16 mouse cellular contexts compared by ENCODE assay signal in genomic region chr4:41575914-41576313, GRCm38 (mm10). TPM values are rescaled to one million over a fixed set of nuclear protein-coding genes. Genes with fewer than 3 reads are reported as not detected.
DNase-seq lines count a peak whose midpoint lies in the region; ATAC-seq and TF ChIP-seq lines count a peak whose summit lies in the region.
"Had no signal": no experiment of that assay in that cellular context is flagged by ENCODE, and none has a peak within 500 bp of the region (broad histone marks: within the 10 kb centered on the region; RNA-seq: fewer than 3 reads in every experiment).

No protein-coding gene starts in this region.

- H3K36me3 ChIP-seq in hindbrain, embryonic 16.5 days (ENCODE audit: control insufficient read depth, insufficient read depth, low read length), result no peaks in the 10 kb centered on the region
- no peaks in the 10 kb centered on the region for H3K36me3 ChIP-seq in hindbrain, embryonic 14.5 days (replicated peaks; ENCODE audit: control insufficient read depth, insufficient read depth)
- H3K36me3 ChIP-seq in hindbrain, postnatal 0 days (ENCODE audit: insufficient read depth, low read length), result no peaks in the 10 kb centered on the region
- H3K36me3 ChIP-seq in forebrain, embryonic 13.5 days (ENCODE audit: poor library complexity, severe bottlenecking), result no peaks in the 10 kb centered on the region
- H3K36me3 ChIP-seq: limb, embryonic 10.5 days; liver, embryonic 12.5 days had no signal

- no peak for DNase-seq in gastrocnemius, adult 2 months
- DNase-seq in gastrocnemius, adult 18-20 months (ENCODE audit: low spot score), result no peak
- DNase-seq in hindbrain, embryonic 14.5 days (ENCODE audit: low spot score), result no peak
- peak; percentile 16 for DNase-seq in R1 (ENCODE audit: low read depth, low spot score)
- peak; percentile 18 for DNase-seq in hindbrain, postnatal 0 days (ENCODE audit: low spot score)
- no peak for DNase-seq in thymus, postnatal 36 days
- DNase-seq: cerebellum, adult 2 months; kidney, adult 8-10 months; right cerebral cortex, postnatal 25 days; thymus, postnatal 4 days had no signal

- H3K27ac ChIP-seq in gastrocnemius, adult 2 months, result peak overlapping the region; percentile 41; the same call in 1 of the 2 replicates
- no peak overlapping the region for H3K27ac ChIP-seq in hindbrain, embryonic 16.5 days (ENCODE audit: low read depth, low read length)
- no peak overlapping the region for H3K27ac ChIP-seq in hindbrain, embryonic 14.5 days
- H3K27ac ChIP-seq in hindbrain, postnatal 0 days, result no peak overlapping the region
- H3K27ac ChIP-seq in forebrain, embryonic 13.5 days, result no peak overlapping the region
- H3K27ac ChIP-seq: limb, embryonic 10.5 days; liver, embryonic 12.5 days had no signal

- H3K4me3 ChIP-seq in gastrocnemius, adult 2 months, result no peak overlapping the region
- no peak overlapping the region for H3K4me3 ChIP-seq in hindbrain, embryonic 16.5 days (ENCODE audit: low read length)
- H3K4me3 ChIP-seq in hindbrain, embryonic 14.5 days (replicated peaks; ENCODE audit: low read length), result no peak overlapping the region
- no peak overlapping the region for H3K4me3 ChIP-seq in hindbrain, postnatal 0 days (ENCODE audit: low read length)
- H3K4me3 ChIP-seq in forebrain, embryonic 13.5 days, result no peak overlapping the region
- H3K4me3 ChIP-seq: limb, embryonic 10.5 days; liver, embryonic 12.5 days had no signal

- no peak overlapping the region for H3K4me2 ChIP-seq in hindbrain, embryonic 16.5 days (ENCODE audit: low read length)
- no peak overlapping the region for H3K4me2 ChIP-seq in hindbrain, embryonic 14.5 days (replicated peaks)
- H3K4me2 ChIP-seq in hindbrain, postnatal 0 days (ENCODE audit: low read depth, low read length), result no peak overlapping the region
- H3K4me2 ChIP-seq in forebrain, embryonic 13.5 days, result no peak overlapping the region
- H3K4me2 ChIP-seq: liver, embryonic 12.5 days; midbrain, embryonic 11.5 days had no signal

- ATAC-seq in hindbrain, embryonic 16.5 days, result 0 out of 2 replicates have a peak, but pooled peaks have one; percentile 15
- ATAC-seq in hindbrain, embryonic 14.5 days (ENCODE audit: low FRiP score), result no peak
- peak; percentile 32; the same call in 1 of the 2 replicates for ATAC-seq in hindbrain, postnatal 0 days
- ATAC-seq in forebrain, embryonic 13.5 days, result no peak
- ATAC-seq: liver, embryonic 12.5 days had no signal

- no peaks in the 10 kb centered on the region for H3K9me3 ChIP-seq in hindbrain, embryonic 16.5 days (ENCODE audit: control insufficient read depth, low read length)
- no peaks in the 10 kb centered on the region for H3K9me3 ChIP-seq in hindbrain, embryonic 14.5 days (ENCODE audit: control insufficient read depth, low read length)
- H3K9me3 ChIP-seq in hindbrain, postnatal 0 days (ENCODE audit: low read length), result no peaks in the 10 kb centered on the region
- no peaks in the 10 kb centered on the region for H3K9me3 ChIP-seq in forebrain, embryonic 13.5 days (replicated peaks)
- H3K9me3 ChIP-seq: limb, embryonic 10.5 days; liver, embryonic 12.5 days had no signal

- no peak overlapping the region for H3K9ac ChIP-seq in hindbrain, embryonic 16.5 days (ENCODE audit: low read depth, low read length)
- H3K9ac ChIP-seq in hindbrain, embryonic 14.5 days, result no peak overlapping the region
- no peak overlapping the region for H3K9ac ChIP-seq in hindbrain, postnatal 0 days (replicated peaks; ENCODE audit: low read length)
- no peak overlapping the region for H3K9ac ChIP-seq in forebrain, embryonic 13.5 days
- H3K9ac ChIP-seq: liver, embryonic 12.5 days had no signal

- peaks cover 5% of the 10 kb centered on the region for H3K4me1 ChIP-seq in hindbrain, embryonic 16.5 days (ENCODE audit: control insufficient read depth, insufficient read depth, low read depth, low read length)
- H3K4me1 ChIP-seq in hindbrain, embryonic 14.5 days (replicated peaks; ENCODE audit: control insufficient read depth, insufficient read depth, low read length), result peaks cover 12% of the 10 kb centered on the region; the same call in 1 of the 2 replicates
- no peaks in the 10 kb centered on the region for H3K4me1 ChIP-seq in hindbrain, postnatal 0 days (ENCODE audit: insufficient read depth, low read length)
- H3K4me1 ChIP-seq in forebrain, embryonic 13.5 days, result peaks cover 28% of the 10 kb centered on the region
- H3K4me1 ChIP-seq: liver, embryonic 12.5 days had no signal

- H3K27me3 ChIP-seq in hindbrain, embryonic 16.5 days (replicated peaks; ENCODE audit: control insufficient read depth, insufficient read depth, low read length), result no peaks in the 10 kb centered on the region
- no peaks in the 10 kb centered on the region for H3K27me3 ChIP-seq in hindbrain, embryonic 14.5 days (ENCODE audit: control insufficient read depth, insufficient read depth, low read length)
- H3K27me3 ChIP-seq in hindbrain, postnatal 0 days (ENCODE audit: insufficient read depth, low read length), result no peaks in the 10 kb centered on the region
- peaks cover 4% of the 10 kb centered on the region for H3K27me3 ChIP-seq in forebrain, embryonic 13.5 days

- intact Hi-C loops in gastrocnemius, adult 2 months (cut with DNase I), result no loop called here

- TF ChIP-seq CTCF in gastrocnemius, adult 2 months (IDR thresholded peaks at IDR 0.05), result no peak
- no peak for TF ChIP-seq CTCF in hindbrain, postnatal 0 days (IDR thresholded peaks at IDR 0.05; ENCODE audit: low read depth)

- 15% methylated on average over 6 of the region's 6 CpGs for WGBS in hindbrain, embryonic 16.5 days
- WGBS in hindbrain, embryonic 14.5 days, result 27% methylated on average over 6 of the region's 6 CpGs
- WGBS in hindbrain, postnatal 0 days, result 24% methylated on average over 6 of the region's 6 CpGs
- WGBS in forebrain, embryonic 13.5 days, result 52% methylated on average over 6 of the region's 6 CpGs

RNA-seq across cellular contexts. Expression of gene Dnaic1, which starts 6.3 kb away (rescaled TPM):
- total RNA-seq in gastrocnemius, adult 2 months (2021), result under 1 TPM; 0.56 to 0.59 TPM
- under 1 TPM; 0.55 to 0.73 TPM for total RNA-seq in gastrocnemius, adult 18-20 months (2021)
- polyA plus RNA-seq in hindbrain, embryonic 16.5 days (2015; fragmentation: Nextera tagmentation; extraction: Ambion mirVana), result 2.4 and 3.3 TPM in 2 replicates
- polyA plus RNA-seq in hindbrain, embryonic 14.5 days (2014; fragmentation: Nextera tagmentation; extraction: Ambion mirVana), result 2.0 and 2.3 TPM in 2 replicates
- 3.6 and 4.5 TPM in 2 replicates for total RNA-seq in hindbrain, postnatal 0 days (2014; rRNA removed)
- polyA plus RNA-seq in hindbrain, postnatal 0 days (2015; fragmentation: Nextera tagmentation; extraction: Ambion mirVana), result 3.0 and 4.8 TPM in 2 replicates
- polyA plus RNA-seq in forebrain, embryonic 13.5 days (2015; fragmentation: Nextera tagmentation; extraction: Ambion mirVana), result 1.0 and 2.2 TPM in 2 replicates
- total RNA-seq: hematopoietic stem cell, adult 5-6 weeks had no signal

RNA-seq across cellular contexts. Expression of gene Fam219a, which starts 6.6 kb away (rescaled TPM):
- 10 to 100 TPM; 18.0 to 24.3 TPM for total RNA-seq in gastrocnemius, adult 2 months (2021)
- total RNA-seq in gastrocnemius, adult 18-20 months (2021), result 10 to 100 TPM; 21.5 to 21.9 TPM
- polyA plus RNA-seq in hindbrain, embryonic 16.5 days (2015; fragmentation: Nextera tagmentation; extraction: Ambion mirVana), result 14.2 and 14.8 TPM in 2 replicates
- 20.0 and 23.5 TPM in 2 replicates for polyA plus RNA-seq in hindbrain, embryonic 14.5 days (2014; fragmentation: Nextera tagmentation; extraction: Ambion mirVana)
- 136 and 193 TPM in 2 replicates for total RNA-seq in hindbrain, postnatal 0 days (2014; rRNA removed)
- polyA plus RNA-seq in hindbrain, postnatal 0 days (2015; fragmentation: Nextera tagmentation; extraction: Ambion mirVana), result 17.7 and 21.2 TPM in 2 replicates
- 8.0 and 10.8 TPM in 2 replicates for polyA plus RNA-seq in forebrain, embryonic 13.5 days (2015; fragmentation: Nextera tagmentation; extraction: Ambion mirVana)

RNA-seq across cellular contexts. Expression of gene 1110017D15Rik, which starts 58.8 kb away (rescaled TPM):
- under 1 TPM in 1 of 2 experiments, not detected in 1; 0.67 TPM for total RNA-seq in gastrocnemius, adult 2 months (2021)
- not detected for total RNA-seq in gastrocnemius, adult 18-20 months (2021)
- polyA plus RNA-seq in hindbrain, embryonic 16.5 days (2015; fragmentation: Nextera tagmentation; extraction: Ambion mirVana), result 17.9 and 21.7 TPM in 2 replicates
- polyA plus RNA-seq in hindbrain, embryonic 14.5 days (2014; fragmentation: Nextera tagmentation; extraction: Ambion mirVana), result 19.5 and 24.2 TPM in 2 replicates
- 2.3 and 9.9 TPM in 2 replicates for total RNA-seq in hindbrain, postnatal 0 days (2014; rRNA removed)
- 19.9 and 21.4 TPM in 2 replicates for polyA plus RNA-seq in hindbrain, postnatal 0 days (2015; fragmentation: Nextera tagmentation; extraction: Ambion mirVana)
- 9.1 and 14.3 TPM in 2 replicates for polyA plus RNA-seq in forebrain, embryonic 13.5 days (2015; fragmentation: Nextera tagmentation; extraction: Ambion mirVana)
- total RNA-seq: hematopoietic stem cell, adult 5-6 weeks had no signal
- polyA plus RNA-seq: liver, embryonic 12.5 days had no signal

Comparison
In these comparisons a context has a peak if more than half of its experiments do, and no peak if none do; other contexts are left out.
1. DNase-seq: peak in R1 (single experiment) and hindbrain, postnatal 0 days (single experiment); none in gastrocnemius, adult 2 months (single experiment), gastrocnemius, adult 18-20 months (single experiment), hindbrain, embryonic 14.5 days (single experiment) and thymus, postnatal 36 days (0 of 2).
2. ATAC-seq: peak in hindbrain, embryonic 16.5 days (single experiment) and hindbrain, postnatal 0 days (single experiment); none in hindbrain, embryonic 14.5 days (single experiment) and forebrain, embryonic 13.5 days (single experiment).